Mouse (Mus musculus) midbrain, postnatal 0 days (tissue): ENCODE results near the gene Creb3l1. TPM values are rescaled to one million over a fixed set of nuclear protein-coding genes. Genes with fewer than 3 reads are reported as not detected.

Experiments
- ATAC-seq: fragments of 200-750 bp; cut with Nextera tagmentation; 2 replicates; pipeline ENCODE4 v1.8.0; 2017; ENCODE audit warnings: moderate number of reproducible peaks, mild to moderate bottlenecking, moderate TSS enrichment, moderate library complexity; ENCODE audit not compliant: low FRiP score
- DNase-seq: peaks from one replicate; pipeline ENCODE4 v3.0.0-alpha.2; 2015; ENCODE audit warnings: low spot score
- H3K27ac ChIP-seq: fragments of 300-500 bp; sonication (generic); 2 replicates; pipeline ENCODE4 v1.5.1; 2014; ENCODE audit warnings: low read depth, mild to moderate bottlenecking, low read length, mixed read lengths
- H3K27me3 ChIP-seq: fragments of 300-500 bp; sonication (generic); 2 replicates; pipeline ENCODE4 v1.6.1; 2014; ENCODE audit warnings: low read length, control low read depth, mixed read lengths; ENCODE audit not compliant: insufficient read depth
- H3K36me3 ChIP-seq: fragments of 300-500 bp; sonication (generic); 2 replicates; pipeline ENCODE4 v1.6.1; 2014; ENCODE audit warnings: low read length, control low read depth, mixed read lengths; ENCODE audit not compliant: insufficient read depth
- H3K4me1 ChIP-seq: fragments of 300-500 bp; sonication (generic); 2 replicates; pipeline ENCODE4 v1.6.1; 2014; ENCODE audit warnings: mild to moderate bottlenecking, control low read depth, antibody characterized with exemption, low read length, mixed read lengths; ENCODE audit not compliant: insufficient read depth
- H3K4me2 ChIP-seq: fragments of 300-500 bp; sonication (generic); 2 replicates; pipeline ENCODE4 v1.6.1; 2014; ENCODE audit warnings: low read depth, mild to moderate bottlenecking, low read length, mixed read lengths; ENCODE audit not compliant: poor library complexity, severe bottlenecking
- H3K4me3 ChIP-seq: fragments of 300-500 bp; sonication (generic); 2 replicates; pipeline ENCODE4 v1.5.1; 2014; ENCODE audit warnings: low read depth, mild to moderate bottlenecking, low read length, moderate library complexity
- H3K9ac ChIP-seq: fragments of 300-500 bp; sonication (generic); replicated peaks from 2 replicates; pipeline ENCODE4 v1.6.1; 2014; ENCODE audit warnings: mild to moderate bottlenecking, low read length, moderate library complexity, mixed read lengths; ENCODE audit not compliant: poor library complexity, severe bottlenecking
- H3K9me3 ChIP-seq: fragments of 300-500 bp; sonication (generic); 2 replicates; pipeline ENCODE4 v1.6.1; 2016; ENCODE audit warnings: low read length, control low read depth
- CTCF ChIP-seq: IDR thresholded peaks from 2 replicates; pipeline ENCODE4 v1.5.1; 2016; ENCODE audit warnings: antibody characterized with exemption, mild to moderate bottlenecking
- WGBS: fragments of 180-500 bp; shearing (Covaris S2); extraction: QIAGEN DNeasy Blood & Tissue Kit; methylation state at CpG from one replicate; pipeline ENCODE4 v1.1.7; 2014; 5-methylcytosine and 5-hydroxymethylcytosine counted together
- polyA plus RNA-seq: library from polyadenylated mRNA; unstranded; fragments of >200 nt; fragmentation: Nextera tagmentation; extraction: Ambion mirVana; gene quantifications from 2 replicates; pipeline ENCODE4 v1.2.1, GENCODE M21; 2015
- total RNA-seq: library from RNA; depleted of rRNA; stranded (reverse); fragments of >200 nt; gene quantifications from 2 replicates; pipeline ENCODE4 v1.2.3, GENCODE M21; 2014

Creb3l1 gene
- total and polyA plus RNA-seq, 2 experiments from 2014 or later = 2.7 to 3.2 TPM

- ATAC-seq = no peak
- no peak for DNase-seq
- no peaks in the 10 kb centered on the region for H3K9me3 ChIP-seq
- H3K4me3 ChIP-seq = no peak overlapping the region
- no peaks in the 10 kb centered on the region for H3K27me3 ChIP-seq
- no peak overlapping the region for H3K4me2 ChIP-seq
- H3K4me1 ChIP-seq = no peaks in the 10 kb centered on the region
- no peaks in the 10 kb centered on the region for H3K36me3 ChIP-seq
- no peak overlapping the region for H3K9ac ChIP-seq
- no peak overlapping the region for H3K27ac ChIP-seq
- 77% methylated on average over 9 of the region's 9 CpGs for WGBS
- no peak for TF ChIP-seq CTCF
Measured at GRCm38 (mm10) chr2:92048034-92048690, 23.9 kb upstream of the Creb3l1 start.

DNA sequence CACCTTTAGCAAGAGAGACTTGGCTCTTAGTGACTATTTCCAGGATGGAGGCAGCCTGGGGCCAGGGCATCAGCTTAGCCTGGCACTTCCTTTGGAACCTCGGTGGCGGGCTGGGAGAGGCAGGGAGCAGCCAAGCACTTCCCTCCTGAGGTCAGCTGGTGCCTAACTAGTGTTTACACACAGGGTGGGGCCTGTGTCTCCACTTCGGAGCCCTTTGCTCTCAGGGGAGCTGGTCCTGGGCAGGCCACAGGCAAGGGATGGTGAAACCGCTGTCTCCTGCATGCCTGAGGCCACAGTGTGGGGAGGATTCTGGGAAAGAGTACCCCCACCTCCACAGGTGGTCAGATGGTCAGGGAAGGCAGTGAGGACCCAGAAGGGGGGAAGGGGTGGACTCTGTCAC, 23.3 kb upstream of the Creb3l1 start:
- ATAC-seq = no peak
- Histone ChIP-seq H3K36me3 (no peaks in the 10 kb centered on the region), H3K4me1 (no peaks in the 10 kb centered on the region), H3K27ac (no peak overlapping the region), H3K9me3 (no peaks in the 10 kb centered on the region), H3K9ac (no peak overlapping the region), H3K27me3 (no peaks in the 10 kb centered on the region), H3K4me3 (no peak overlapping the region), H3K4me2 (no peak overlapping the region)
- no peak for TF ChIP-seq CTCF
- no peak for DNase-seq
- 42% methylated on average over 4 of the region's 4 CpGs for WGBS

DNA sequence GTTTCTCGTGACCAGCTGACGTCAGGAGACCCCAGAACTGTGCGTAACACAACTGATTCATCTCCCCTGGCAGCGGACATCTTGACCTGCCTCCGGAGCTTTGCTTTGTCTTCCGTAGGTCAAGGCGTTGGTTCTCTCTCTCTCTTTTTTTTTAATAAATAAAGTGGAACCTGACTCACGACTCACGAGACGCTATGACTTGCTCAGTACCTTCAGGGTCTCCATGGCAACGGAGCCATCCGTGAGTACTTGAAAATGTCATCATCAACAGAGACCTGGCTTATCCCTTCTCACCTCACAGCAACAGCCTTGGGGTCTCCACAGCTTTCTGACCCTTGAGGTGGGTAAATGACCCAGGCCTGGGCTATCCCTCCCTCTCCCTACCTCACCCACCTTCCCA, 19.0 kb upstream of the Creb3l1 start:
- Histone ChIP-seq H3K4me3 (no peak overlapping the region), H3K36me3 (no peaks in the 10 kb centered on the region), H3K27me3 (no peaks in the 10 kb centered on the region), H3K4me1 (no peaks in the 10 kb centered on the region), H3K4me2 (no peak overlapping the region), H3K9me3 (no peaks in the 10 kb centered on the region), H3K9ac (no peak overlapping the region), H3K27ac (no peak overlapping the region)
- no peak for TF ChIP-seq CTCF
- DNase-seq (peak; percentile 45), ATAC-seq (no peak)
- 71% methylated on average over 12 of the region's 12 CpGs for WGBS

DNA sequence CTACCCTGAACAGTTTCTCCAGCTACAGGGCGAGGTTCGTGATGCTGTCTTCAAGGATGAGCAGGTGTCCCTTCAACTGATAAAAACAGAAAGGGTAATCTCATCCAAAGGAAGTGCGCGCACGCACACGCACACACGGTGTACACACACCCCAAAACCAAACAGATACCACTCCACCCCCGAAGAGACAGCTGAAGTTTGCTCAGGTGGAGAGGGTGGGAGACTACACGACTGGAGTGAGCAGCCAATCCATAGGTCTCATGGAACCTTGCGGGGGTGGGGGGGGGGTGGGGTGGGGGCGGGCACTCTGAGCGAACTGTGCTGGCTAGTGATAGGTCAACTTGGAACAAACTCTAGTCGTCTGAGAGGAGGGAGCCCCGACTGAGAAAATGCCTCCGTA, 17.2 kb upstream of the Creb3l1 start:
- H3K4me3 ChIP-seq = no peak overlapping the region
- no peaks in the 10 kb centered on the region for H3K9me3 ChIP-seq
- no peak overlapping the region for H3K9ac ChIP-seq
- H3K4me1 ChIP-seq = no peaks in the 10 kb centered on the region
- no peak for DNase-seq
- no peak for TF ChIP-seq CTCF
- 84% methylated on average over 15 of the region's 15 CpGs for WGBS
- no peaks in the 10 kb centered on the region for H3K36me3 ChIP-seq
- no peaks in the 10 kb centered on the region for H3K27me3 ChIP-seq
- ATAC-seq = no peak
- no peak overlapping the region for H3K4me2 ChIP-seq
- H3K27ac ChIP-seq = no peak overlapping the region

GRCm38 (mm10) chr2:92034273-92034672, 10.0 kb upstream of the Creb3l1 start:
- Histone ChIP-seq H3K27me3 (no peaks in the 10 kb centered on the region), H3K4me3 (no peak overlapping the region), H3K9ac (no peak overlapping the region), H3K27ac (no peak overlapping the region), H3K36me3 (no peaks in the 10 kb centered on the region), H3K4me1 (no peaks in the 10 kb centered on the region), H3K4me2 (no peak overlapping the region), H3K9me3 (no peaks in the 10 kb centered on the region)
- DNase-seq = no peak
- TF ChIP-seq CTCF = no peak
- no peak for ATAC-seq
- 76% methylated on average over 9 of the region's 9 CpGs for WGBS

GRCm38 (mm10) chr2:92030554-92030953, 6.3 kb upstream of the Creb3l1 start:
- Histone ChIP-seq H3K27ac (no peak overlapping the region), H3K9ac (no peak overlapping the region), H3K27me3 (no peaks in the 10 kb centered on the region), H3K4me3 (no peak overlapping the region), H3K36me3 (no peaks in the 10 kb centered on the region), H3K4me2 (no peak overlapping the region), H3K9me3 (no peaks in the 10 kb centered on the region), H3K4me1 (no peaks in the 10 kb centered on the region)
- ATAC-seq (peak; percentile 54; the same call in 1 of the 2 replicates), DNase-seq (peak; percentile 27)
- 51% methylated on average over 8 of the region's 8 CpGs for WGBS
- no peak for TF ChIP-seq CTCF
